Mouse (Mus musculus) brain, embryonic 18.5 days (tissue): ENCODE measurements around the gene Rasgef1a.

Source experiments
- DNase-seq: peaks from one replicate; pipeline ENCODE4 v3.0.0-alpha.2; 2012; ENCODE audit warnings: low read depth, low spot score

Gene Rasgef1a

DNA sequence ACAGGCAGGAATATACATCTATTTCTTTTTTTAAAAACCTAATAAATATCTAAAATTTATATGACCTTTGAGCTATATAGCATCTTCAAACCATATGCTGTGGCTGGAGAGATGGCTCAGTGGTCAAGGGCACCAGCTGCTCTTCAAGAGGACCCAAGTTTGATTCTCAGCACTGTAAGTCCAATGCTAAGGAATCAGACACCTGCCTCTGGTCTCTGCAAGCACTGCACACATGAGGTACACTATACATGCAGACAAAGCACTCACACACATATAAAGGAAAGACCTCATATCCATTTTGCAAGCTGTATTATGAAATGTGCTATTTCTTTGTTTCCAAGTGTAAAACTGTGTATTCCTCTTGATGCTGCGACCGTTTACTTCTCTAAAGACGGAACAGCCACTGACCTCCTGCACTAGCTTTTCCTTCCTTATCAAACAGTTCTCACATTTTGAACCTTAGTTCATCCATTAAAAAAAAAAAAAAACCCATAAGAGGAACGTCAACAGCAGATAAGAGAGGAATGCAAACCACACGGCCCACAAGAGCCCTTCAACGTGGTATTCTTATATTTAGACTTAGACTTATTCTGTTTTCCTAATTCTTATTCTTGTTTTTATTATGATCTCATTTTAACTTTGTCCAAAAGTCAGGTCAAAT lies 116.7 kb downstream of the Rasgef1a start:
- no peak for DNase-seq

DNA sequence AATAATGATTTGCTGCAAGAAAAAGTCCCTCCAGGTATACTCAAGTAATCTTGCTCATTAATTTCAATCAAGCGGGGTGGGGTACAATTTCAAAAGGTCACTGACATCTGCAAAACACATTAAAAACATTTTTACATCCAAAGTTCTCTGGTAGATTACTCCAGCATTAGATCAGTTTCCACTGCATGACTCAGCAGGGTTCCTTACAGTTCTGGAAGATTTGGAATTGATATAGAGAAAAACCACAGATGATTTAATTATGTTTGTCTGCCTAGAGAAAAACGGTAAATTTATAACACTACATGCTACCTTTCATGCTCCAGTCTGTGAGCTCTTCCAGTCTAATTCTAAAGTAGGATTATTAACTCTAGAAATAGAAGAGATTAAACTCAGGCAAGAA lies 118.8 kb downstream of the Rasgef1a start:
- DNase-seq = no peak

DNA sequence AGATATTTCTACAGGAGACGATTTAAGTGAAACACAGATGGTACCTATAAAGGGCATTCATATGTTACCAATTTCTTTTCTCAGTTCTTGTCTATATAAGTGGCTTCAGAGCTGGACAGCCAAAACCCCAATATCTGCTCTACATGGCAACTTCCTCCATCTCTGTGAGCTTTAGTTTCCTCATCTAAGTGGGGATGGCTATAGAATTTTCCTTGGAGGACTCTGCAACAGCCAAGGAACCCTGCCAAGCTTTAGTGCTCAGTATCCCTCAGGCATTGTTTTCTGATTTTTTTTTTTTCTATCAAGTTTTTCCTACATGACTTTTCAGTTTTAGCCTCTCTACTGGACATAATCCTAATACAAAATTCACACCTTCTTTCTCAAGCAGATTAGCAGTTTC lies 123.2 kb downstream of the Rasgef1a start:
- DNase-seq = no peak

DNA sequence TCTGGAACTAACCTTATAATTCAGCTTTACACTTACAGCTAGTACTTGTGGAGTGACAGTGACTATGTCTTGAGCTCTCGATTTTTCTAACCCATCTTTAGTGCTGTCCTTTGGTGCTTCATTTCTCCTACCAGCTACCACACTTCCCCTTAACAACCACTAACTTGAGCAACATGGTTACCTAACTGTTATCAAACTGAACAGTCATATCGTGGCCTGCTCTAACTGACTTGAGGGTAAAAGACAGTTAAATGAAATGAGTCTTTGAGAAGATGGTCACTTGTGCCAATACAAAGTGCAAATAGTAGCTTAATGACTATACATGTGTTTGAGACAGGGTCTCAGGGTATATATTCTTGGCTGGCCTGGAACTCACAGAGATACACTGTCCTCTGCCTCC lies 125.9 kb downstream of the Rasgef1a start:
- no peak for DNase-seq

DNA sequence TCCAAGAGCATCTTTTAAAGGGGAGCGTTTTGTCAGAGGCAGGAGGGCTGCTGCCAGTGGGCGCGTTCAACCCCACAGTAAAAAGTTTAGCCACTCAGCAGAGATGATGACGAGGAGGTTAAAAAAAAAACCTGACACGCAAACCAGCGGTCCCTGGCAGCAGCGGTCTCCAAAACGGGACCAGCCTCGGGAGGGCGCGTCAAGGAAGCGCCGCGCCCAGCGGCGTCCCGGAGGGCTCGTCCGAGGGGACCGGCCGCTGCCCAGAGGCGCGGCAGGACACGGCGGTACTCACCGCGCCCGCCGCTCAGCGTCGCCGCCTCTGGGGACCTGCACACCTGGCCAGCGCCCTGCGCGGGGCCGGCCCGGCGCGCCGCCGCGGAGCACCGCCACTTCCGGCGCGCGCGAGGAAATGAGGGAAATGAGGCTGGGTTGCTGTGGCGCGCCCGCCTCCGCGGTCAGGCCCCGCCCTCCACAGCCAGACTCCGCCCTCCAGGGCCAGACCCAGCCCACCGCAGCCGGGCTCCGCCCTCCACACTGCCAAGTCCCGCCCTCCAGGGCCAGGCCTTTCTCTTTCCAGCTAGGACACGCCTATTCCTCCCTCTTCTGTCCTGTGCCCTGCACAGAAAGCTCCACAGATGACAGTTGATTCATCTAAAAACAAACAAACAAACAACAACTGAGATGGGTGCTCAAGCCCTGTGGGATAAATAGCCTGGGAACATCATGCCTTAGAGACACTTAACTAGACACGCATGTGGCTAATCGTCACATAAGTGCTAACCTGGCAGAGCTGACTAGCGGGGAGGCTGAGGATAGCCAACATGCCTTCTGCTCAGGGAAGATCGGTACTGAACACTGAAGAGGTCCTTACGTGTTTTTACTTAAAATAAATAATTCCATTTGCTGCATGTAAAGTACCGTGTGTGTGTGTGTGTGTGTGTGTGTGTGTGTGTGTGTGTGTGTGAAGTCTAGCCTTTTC lies 127.8 kb downstream of the Rasgef1a start, which contains the start of gene Csgalnact2:
Gene Csgalnact2, minus strand, starts transcription at position 410 of the 979 bp plus-strand sequence.
- DNase-seq = peak; percentile 51

DNA sequence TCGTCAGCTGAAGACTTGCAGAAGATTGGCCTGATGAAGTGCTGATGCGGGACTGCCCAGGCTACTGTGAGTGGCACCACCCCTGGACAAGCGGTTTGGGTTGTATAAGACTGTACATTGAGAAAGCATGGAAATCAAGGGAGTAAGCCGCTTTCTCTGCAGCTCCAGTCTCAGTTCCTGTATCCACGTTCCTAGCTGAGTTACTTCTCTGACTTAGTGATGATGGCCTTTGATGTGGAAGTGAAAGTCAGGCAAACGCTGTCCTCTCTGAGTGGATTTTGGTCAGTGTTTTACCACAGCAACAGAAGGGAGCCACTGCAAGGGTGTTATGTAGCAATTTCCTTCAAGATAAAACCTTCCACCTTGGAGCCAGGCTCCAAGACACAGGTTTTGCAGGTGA lies 129.7 kb downstream of the Rasgef1a start:
- DNase-seq = no peak
